Mouse (Mus musculus): ENCODE data around the gene Impdh1. TPM values are rescaled to one million over a fixed set of nuclear protein-coding genes. Genes with fewer than 3 reads are reported as not detected.
"Not testable (repeated sequence)": the region's sequence is repeated elsewhere in the genome, so short reads cannot be mapped to it uniquely, and the experiment has no call there.

Impdh1 gene
- total RNA-seq, 2 experiments from 2014 or later = 74.9 to 83.1 TPM

- DNase-seq = no peak
These were observed 28.2 kb downstream of the Impdh1 start for GRCm38 (mm10) chr6:29187936-29188335.

GRCm38 (mm10) chr6:29179843-29180242 is 36.3 kb downstream of the Impdh1 start:
- no peak for DNase-seq

- peak; percentile 73 to 78 for DNase-seq
These were observed 37.1 kb downstream of the Impdh1 start, which contains the start of gene Prrt4 for GRCm38 (mm10) chr6:29178888-29179658. TSS of gene Prrt4 (minus strand) at chr6:29179584.

- no peak for DNase-seq
These were observed 38.0 kb downstream of the Impdh1 start for GRCm38 (mm10) chr6:29177901-29178879.

- no peak for DNase-seq
These were observed 41.1 kb downstream of the Impdh1 start for GRCm38 (mm10) chr6:29175113-29175512.

GRCm38 (mm10) chr6:29174368-29174767 is 41.8 kb downstream of the Impdh1 start:
- no peak for DNase-seq

- DNase-seq = peak; percentile 84 to 87
These were observed 45.2 kb downstream of the Impdh1 start for GRCm38 (mm10) chr6:29170952-29171388.

- peak; percentile 5 to 27 for DNase-seq
These were observed 45.9 kb downstream of the Impdh1 start for GRCm38 (mm10) chr6:29170063-29170921.

GRCm38 (mm10) chr6:29169675-29170062 is 46.5 kb downstream of the Impdh1 start:
- no peak for DNase-seq

GRCm38 (mm10) chr6:29168871-29169270 is 47.3 kb downstream of the Impdh1 start:
- DNase-seq = no peak

- DNase-seq = peak; percentile 28 to 65
These were observed 50.0 kb downstream of the Impdh1 start for GRCm38 (mm10) chr6:29166196-29166595.

GRCm38 (mm10) chr6:29164314-29165244 is 51.6 kb downstream of the Impdh1 start, which contains the start of gene Rbm28:
TSS of gene Rbm28 (minus strand) at chr6:29165006.
- peak; percentile 84 to 86 for DNase-seq

GRCm38 (mm10) chr6:29161291-29161690 is 54.9 kb downstream of the Impdh1 start:
- not testable (repeated sequence) for DNase-seq

- no peak for DNase-seq
These were observed 55.4 kb downstream of the Impdh1 start for GRCm38 (mm10) chr6:29160786-29161185.

GRCm38 (mm10) chr6:29156326-29156725 is 59.8 kb downstream of the Impdh1 start:
- no peak for DNase-seq

Small RNAs within 50 kb of the gene (microRNA-seq; reads per million reads assigned to microRNA genes)
- not detected for gene Gm24303

Other genes starting within 250 kb of the Impdh1 start
- 10 to 100 TPM in 1 of 2 experiments, 1 to 10 TPM in 1; 1.5 to 15.6 TPM for gene Lep, start 156.1 kb downstream of the Impdh1 start, total RNA-seq (2021)
- 10 to 100 TPM; 28.4 to 29.7 TPM for gene Rbm28, start 51.4 kb downstream of the Impdh1 start, total RNA-seq (2021)
- gene Prrt4, start 36.8 kb downstream of the Impdh1 start, total RNA-seq (2021) = 1 to 10 TPM; 3.2 TPM
- gene Hilpda, start 56.1 kb upstream of the Impdh1 start, total RNA-seq (2021) = 1 to 10 TPM; 6.0 to 7.0 TPM
- gene Fam71f2, start 63.2 kb upstream of the Impdh1 start, total RNA-seq (2021) = not detected
- not detected for gene Fam71f1, start 102.8 kb upstream of the Impdh1 start, total RNA-seq (2021)
- gene Calu, start 131.7 kb upstream of the Impdh1 start, total RNA-seq (2021) = 100 to 1,000 TPM; 139 to 152 TPM
- gene Opn1sw, start 172.1 kb upstream of the Impdh1 start, total RNA-seq (2021) = not detected
- gene Ccdc136, start 179.9 kb upstream of the Impdh1 start, total RNA-seq (2021) = 1 to 10 TPM; 3.3 to 3.9 TPM
- 1 to 10 TPM; 4.7 to 5.1 TPM for gene Flnc, start 216.9 kb upstream of the Impdh1 start, total RNA-seq (2021)

Measured in adrenal gland, postnatal 36 days (tissue).